Mouse (Mus musculus): ENCODE results near the gene St3gal5. TPM values are rescaled to one million over a fixed set of nuclear protein-coding genes. Genes with fewer than 3 reads are reported as not detected.

Gene St3gal5
- polyA plus RNA-seq, 1 experiment from 2014 or later: 49.3 TPM

DNA sequence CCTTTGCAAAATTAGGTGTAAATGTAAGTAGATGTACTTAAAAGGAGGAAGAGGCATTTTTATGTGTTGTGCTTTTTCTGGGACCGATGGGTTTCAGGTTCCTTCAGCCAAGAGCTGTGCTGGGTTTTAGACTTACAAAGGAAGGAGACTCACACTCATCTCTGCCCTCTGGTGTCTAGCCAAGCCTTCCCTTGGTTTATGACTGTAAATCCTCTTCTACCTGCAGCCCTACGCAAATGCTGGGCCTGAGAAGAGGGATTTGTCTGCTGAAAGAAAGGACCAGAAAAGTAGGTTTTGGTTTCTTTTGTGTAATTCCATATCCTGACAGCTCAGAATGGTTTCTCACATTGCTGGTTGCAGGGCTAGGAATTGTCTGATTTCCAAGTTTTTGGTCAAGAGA lies 1.3 kb downstream of the St3gal5 start:
- H3K9me3 ChIP-seq: no peaks in the 10 kb centered on the region
- peak overlapping the region; percentile 86; the same call in 1 of the 2 replicates for H3K9ac ChIP-seq
- H3K4me2 ChIP-seq (replicated peaks): peak overlapping the region; percentile 95
- H3K4me1 ChIP-seq: peaks cover 21% of the 10 kb centered on the region
- peak overlapping the region; percentile 80 for H3K4me3 ChIP-seq
- 34% methylated on average over 2 of the region's 2 CpGs for WGBS
- H3K36me3 ChIP-seq: no peaks in the 10 kb centered on the region
- ATAC-seq (ENCODE audit: low FRiP score, low read depth): no peak
- no peak overlapping the region for H3K27ac ChIP-seq
- H3K27me3 ChIP-seq (replicated peaks): no peaks in the 10 kb centered on the region

- Histone ChIP-seq H3K4me1 (peaks cover 21% of the 10 kb centered on the region), H3K27ac (no peak overlapping the region), H3K4me3 (no peak overlapping the region), H3K9ac (no peak overlapping the region), H3K36me3 (no peaks in the 10 kb centered on the region), H3K4me2 (replicated peaks) (peak overlapping the region; percentile 95), H3K27me3 (replicated peaks) (no peaks in the 10 kb centered on the region), H3K9me3 (no peaks in the 10 kb centered on the region)
- 88% methylated on average over 3 of the region's 3 CpGs for WGBS
- ATAC-seq (ENCODE audit: low FRiP score, low read depth): no peak
Measured at GRCm38 (mm10) chr6:72099281-72099680, 1.9 kb downstream of the St3gal5 start.

DNA sequence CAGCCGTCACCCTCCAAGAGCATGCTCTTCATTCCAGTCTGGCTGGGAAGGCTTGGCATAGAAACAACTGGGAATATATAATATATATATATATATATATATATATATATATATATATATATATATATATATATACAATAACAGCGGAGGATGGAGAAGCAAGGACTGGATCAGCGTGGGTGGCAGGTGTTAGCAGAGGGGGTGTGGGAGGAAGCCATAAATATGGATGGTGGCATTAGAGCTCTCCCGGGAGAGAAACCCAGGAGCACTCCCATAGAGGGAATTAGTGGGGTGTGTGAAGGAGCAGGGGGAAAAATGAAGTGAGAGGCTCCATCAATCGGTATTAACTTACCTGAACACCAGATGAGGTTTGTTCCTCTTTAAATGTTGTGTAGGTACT lies 2.8 kb downstream of the St3gal5 start:
- Histone ChIP-seq H3K27me3 (replicated peaks) (no peaks in the 10 kb centered on the region), H3K9ac (no peak overlapping the region), H3K4me1 (peaks cover 21% of the 10 kb centered on the region), H3K4me3 (no peak overlapping the region), H3K36me3 (no peaks in the 10 kb centered on the region), H3K9me3 (no peaks in the 10 kb centered on the region), H3K27ac (no peak overlapping the region), H3K4me2 (replicated peaks) (peak overlapping the region; percentile 18; the same call in 1 of the 2 replicates)
- no peak for ATAC-seq (ENCODE audit: low FRiP score, low read depth)
- 53% methylated on average over 5 of the region's 5 CpGs for WGBS

- 86% methylated on average over 8 of the region's 8 CpGs for WGBS
- Histone ChIP-seq H3K9ac (no peak overlapping the region), H3K4me2 (replicated peaks) (peak overlapping the region; percentile 18; the same call in 1 of the 2 replicates), H3K4me1 (peaks cover 21% of the 10 kb centered on the region), H3K27ac (no peak overlapping the region), H3K4me3 (no peak overlapping the region), H3K36me3 (no peaks in the 10 kb centered on the region), H3K27me3 (replicated peaks) (no peaks in the 10 kb centered on the region), H3K9me3 (no peaks in the 10 kb centered on the region)
- ATAC-seq (ENCODE audit: low FRiP score, low read depth): no peak
Measured at GRCm38 (mm10) chr6:72100939-72101338, 3.5 kb downstream of the St3gal5 start.

GRCm38 (mm10) chr6:72101386-72101785 lies 4.0 kb downstream of the St3gal5 start:
- H3K9ac ChIP-seq: no peak overlapping the region
- WGBS: 84% methylated on average over 4 of the region's 4 CpGs
- H3K27me3 ChIP-seq (replicated peaks): no peaks in the 10 kb centered on the region
- no peak overlapping the region for H3K4me2 ChIP-seq (replicated peaks)
- ATAC-seq (ENCODE audit: low FRiP score, low read depth): no peak
- no peak overlapping the region for H3K27ac ChIP-seq
- H3K9me3 ChIP-seq: no peaks in the 10 kb centered on the region
- no peaks in the 10 kb centered on the region for H3K36me3 ChIP-seq
- peaks cover 21% of the 10 kb centered on the region for H3K4me1 ChIP-seq
- H3K4me3 ChIP-seq: no peak overlapping the region

DNA sequence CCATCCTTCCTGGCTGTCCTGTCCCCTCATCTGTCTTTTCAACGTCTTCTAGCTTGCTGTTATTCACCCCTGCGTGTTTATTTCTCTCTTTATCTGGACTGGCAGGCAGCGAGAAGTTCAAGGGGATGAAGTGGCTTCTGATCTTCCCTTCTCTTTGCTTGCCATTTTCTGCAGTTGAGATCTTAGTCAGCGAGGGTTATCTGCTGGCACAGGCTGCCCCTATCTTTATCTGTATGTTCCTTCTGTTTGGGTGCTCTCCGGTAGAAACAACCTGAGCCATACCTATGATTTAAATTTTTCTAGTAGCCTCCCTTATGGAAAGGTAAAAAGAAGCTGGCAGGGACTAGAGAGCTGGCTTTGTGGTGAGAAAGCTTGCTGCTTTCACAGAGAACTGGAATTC lies 4.7 kb downstream of the St3gal5 start:
- ATAC-seq (ENCODE audit: low FRiP score, low read depth): no peak
- WGBS: 78% methylated on average over 5 of the region's 5 CpGs

DNA sequence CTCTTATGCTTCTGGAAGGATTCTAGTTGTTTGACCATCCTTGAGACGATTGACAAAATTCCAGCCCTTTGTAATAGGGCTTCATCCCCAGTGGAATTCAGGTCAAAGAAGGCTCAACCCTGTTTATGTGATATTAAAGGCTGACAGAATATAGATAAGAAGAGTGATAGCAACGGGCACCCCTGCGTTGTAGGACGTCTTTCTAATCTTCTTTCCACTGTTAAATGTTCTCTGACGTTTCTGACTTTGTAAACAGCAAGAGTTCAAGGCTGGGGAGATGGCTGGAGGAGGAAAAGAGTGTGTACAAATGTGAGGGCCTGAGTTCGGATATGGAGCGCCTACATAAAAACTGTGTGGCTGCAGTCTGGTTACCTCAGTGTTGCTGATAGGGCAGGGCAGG lies 7.1 kb downstream of the St3gal5 start:
- Histone ChIP-seq H3K27ac (no peak overlapping the region), H3K36me3 (no peaks in the 10 kb centered on the region), H3K27me3 (replicated peaks) (no peaks in the 10 kb centered on the region), H3K4me2 (replicated peaks) (no peak overlapping the region), H3K9me3 (no peaks in the 10 kb centered on the region), H3K4me1 (peaks cover 8% of the 10 kb centered on the region; the same call in 1 of the 2 replicates), H3K4me3 (no peak overlapping the region), H3K9ac (no peak overlapping the region)
- ATAC-seq (ENCODE audit: low FRiP score, low read depth): no peak
- 92% methylated on average over 7 of the region's 7 CpGs for WGBS

More for the DNA sequence above, 4.7 kb downstream of the St3gal5 start:
- Histone ChIP-seq H3K9me3 (no peaks in the 10 kb centered on the region), H3K9ac (no peak overlapping the region), H3K27ac (no peak overlapping the region), H3K4me3 (no peak overlapping the region), H3K36me3 (no peaks in the 10 kb centered on the region), H3K27me3 (replicated peaks) (no peaks in the 10 kb centered on the region), H3K4me1 (peaks cover 21% of the 10 kb centered on the region), H3K4me2 (replicated peaks) (no peak overlapping the region)

DNA sequence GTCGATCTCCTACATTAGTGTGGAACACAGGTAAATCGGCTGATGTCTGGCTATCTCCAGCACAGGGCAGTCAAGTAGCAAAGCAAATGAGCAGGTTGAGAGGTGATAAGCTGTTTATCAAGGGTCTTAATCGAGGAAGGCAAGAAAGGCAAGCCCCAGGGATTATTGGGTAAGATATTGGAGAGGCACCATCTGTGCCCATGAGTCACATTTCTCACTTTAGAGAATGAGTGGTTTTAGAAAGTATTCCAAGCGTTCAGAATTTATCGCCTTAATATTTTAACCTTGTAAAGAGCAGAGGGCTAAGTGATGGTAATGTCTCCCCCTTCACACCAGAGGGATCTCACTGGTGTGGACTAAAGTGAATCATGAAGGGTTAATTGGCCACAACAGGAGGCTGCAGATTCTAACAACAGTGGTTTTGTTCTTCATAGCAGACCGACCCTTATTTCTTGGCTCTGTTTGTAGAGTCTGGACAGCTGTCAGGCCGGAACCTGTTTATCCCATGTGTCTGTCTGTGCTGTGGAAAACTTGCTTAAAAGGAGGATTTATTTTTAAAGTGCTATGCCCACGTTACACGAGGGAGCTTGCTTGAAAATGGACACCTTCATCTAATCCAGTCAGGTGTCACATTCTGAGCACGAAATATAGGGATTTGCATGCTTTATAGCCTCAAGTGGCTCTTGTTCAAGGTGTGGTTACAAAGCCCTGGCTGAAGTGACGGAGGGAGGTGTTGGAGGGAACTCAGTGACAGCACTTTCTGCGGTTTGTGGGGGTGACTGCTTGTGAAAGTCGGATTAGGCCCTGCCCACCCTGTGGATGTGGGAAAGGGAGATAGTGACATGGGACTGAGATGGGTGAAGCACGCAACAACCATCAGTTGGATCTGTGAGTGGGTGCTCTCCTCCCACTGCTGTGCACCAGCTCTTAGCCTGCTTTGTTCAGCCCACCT lies 11.8 kb downstream of the St3gal5 start:
- no peak overlapping the region for H3K27ac ChIP-seq
- H3K27me3 ChIP-seq (replicated peaks): no peaks in the 10 kb centered on the region
- 66% methylated on average over 14 of the region's 14 CpGs for WGBS
- H3K9ac ChIP-seq: no peak overlapping the region
- ATAC-seq (ENCODE audit: low FRiP score, low read depth): no peak
- no peaks in the 10 kb centered on the region for H3K9me3 ChIP-seq
- no peak overlapping the region for H3K4me3 ChIP-seq
- H3K4me2 ChIP-seq (replicated peaks): no peak overlapping the region
- no peaks in the 10 kb centered on the region for H3K36me3 ChIP-seq
- H3K4me1 ChIP-seq: 0 out of 2 replicates have a peak, but pooled peaks cover 8% of the 10 kb centered on the region

DNA sequence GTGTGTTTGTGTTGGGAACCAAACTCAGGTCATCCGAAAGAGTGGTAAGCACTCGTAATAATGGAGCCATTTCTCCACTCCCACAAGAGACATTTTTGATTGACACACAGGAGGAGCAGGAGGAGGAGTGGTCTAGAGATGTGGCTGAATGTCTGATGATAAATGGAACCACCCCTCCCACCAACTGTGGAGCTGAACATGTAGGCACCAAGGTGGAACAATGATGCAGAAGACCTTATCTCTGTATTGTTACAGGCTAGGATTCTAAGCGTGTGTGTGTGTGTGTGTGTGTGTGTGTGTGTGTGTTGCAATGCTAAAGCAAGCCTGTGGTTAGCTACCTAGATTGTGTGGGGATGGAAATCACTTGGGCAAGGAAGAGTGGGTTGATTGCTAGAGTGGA lies 13.2 kb downstream of the St3gal5 start:
- H3K4me3 ChIP-seq: no peak overlapping the region
- no peaks in the 10 kb centered on the region for H3K36me3 ChIP-seq
- 0 out of 2 replicates have a peak, but pooled peaks cover 8% of the 10 kb centered on the region for H3K4me1 ChIP-seq
- no peaks in the 10 kb centered on the region for H3K27me3 ChIP-seq (replicated peaks)
- no peak overlapping the region for H3K27ac ChIP-seq
- no peak overlapping the region for H3K9ac ChIP-seq
- WGBS: 95% methylated on average over 3 of the region's 3 CpGs
- no peak for ATAC-seq (ENCODE audit: low FRiP score, low read depth)
- no peaks in the 10 kb centered on the region for H3K9me3 ChIP-seq
- no peak overlapping the region for H3K4me2 ChIP-seq (replicated peaks)

GRCm38 (mm10) chr6:72112575-72112974 lies 15.2 kb downstream of the St3gal5 start:
- 46% methylated on average over 6 of the region's 6 CpGs for WGBS
- H3K9me3 ChIP-seq: no peaks in the 10 kb centered on the region

DNA sequence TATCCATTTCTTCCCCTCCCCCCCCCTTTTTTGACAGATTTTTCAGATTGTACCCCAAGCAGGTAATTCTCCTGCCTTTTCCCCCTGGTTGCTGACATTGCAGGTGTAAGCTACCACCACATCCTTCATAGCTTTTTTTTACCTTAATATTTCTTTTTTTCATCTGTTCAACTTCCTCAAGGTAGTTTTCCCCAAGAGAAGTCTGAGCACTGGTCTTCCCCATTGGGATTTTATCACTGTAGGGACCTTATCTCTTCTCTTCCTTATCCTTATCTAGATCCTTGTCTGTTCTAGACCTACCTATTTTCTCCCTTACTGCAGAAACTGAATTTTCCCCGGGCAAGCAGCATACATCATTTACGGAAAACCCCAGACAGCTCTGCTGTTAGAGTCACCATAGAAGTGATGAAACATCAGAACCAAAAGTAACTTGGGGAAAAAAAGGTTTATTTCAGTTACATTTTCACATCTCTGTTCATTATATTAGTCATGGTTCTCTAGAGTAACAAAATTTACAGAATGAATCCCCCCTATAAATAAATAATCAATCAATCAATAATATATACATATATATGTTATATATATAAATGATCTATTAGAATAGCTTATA lies 15.8 kb downstream of the St3gal5 start:
- ATAC-seq (ENCODE audit: low FRiP score, low read depth): no peak
- H3K27ac ChIP-seq: no peak overlapping the region
- H3K27me3 ChIP-seq (replicated peaks): no peaks in the 10 kb centered on the region
- no peaks in the 10 kb centered on the region for H3K36me3 ChIP-seq
- WGBS: 88% methylated on average over 2 of the region's 2 CpGs
- H3K4me1 ChIP-seq: 0 out of 2 replicates have a peak, but pooled peaks cover 8% of the 10 kb centered on the region
- H3K4me3 ChIP-seq: no peak overlapping the region
- no peak overlapping the region for H3K4me2 ChIP-seq (replicated peaks)
- H3K9me3 ChIP-seq: no peaks in the 10 kb centered on the region
- H3K9ac ChIP-seq: no peak overlapping the region

More at GRCm38 (mm10) chr6:72112575-72112974, 15.2 kb downstream of the St3gal5 start:
- Histone ChIP-seq H3K4me1 (0 out of 2 replicates have a peak, but pooled peaks cover 8% of the 10 kb centered on the region), H3K27me3 (replicated peaks) (no peaks in the 10 kb centered on the region), H3K4me2 (replicated peaks) (no peak overlapping the region), H3K27ac (no peak overlapping the region), H3K9ac (no peak overlapping the region), H3K36me3 (no peaks in the 10 kb centered on the region), H3K4me3 (no peak overlapping the region)
- ATAC-seq (ENCODE audit: low FRiP score, low read depth): no peak

GRCm38 (mm10) chr6:72114902-72115301 lies 17.5 kb downstream of the St3gal5 start:
- no peak overlapping the region for H3K4me3 ChIP-seq
- no peaks in the 10 kb centered on the region for H3K27me3 ChIP-seq (replicated peaks)
- H3K4me1 ChIP-seq: 0 out of 2 replicates have a peak, but pooled peaks cover 4% of the 10 kb centered on the region
- H3K36me3 ChIP-seq: no peaks in the 10 kb centered on the region
- no peaks in the 10 kb centered on the region for H3K9me3 ChIP-seq
- no peak for ATAC-seq (ENCODE audit: low FRiP score, low read depth)
- WGBS: 95% methylated on average over 7 of the region's 7 CpGs
- H3K4me2 ChIP-seq (replicated peaks): no peak overlapping the region
- no peak overlapping the region for H3K27ac ChIP-seq
- no peak overlapping the region for H3K9ac ChIP-seq
